Mouse (Mus musculus): Measurements from ENCODE around the gene Tmem74b. TPM values are rescaled to one million over a fixed set of nuclear protein-coding genes. Genes with fewer than 3 reads are reported as not detected.

The Tmem74b gene
- polyA plus RNA-seq (2012; ENCODE audit: low replicate concordance) = not detected in 2 replicates

GRCm38 (mm10) chr2:151701231-151702145 lies at the start of gene Tmem74b:
Gene Tmem74b (plus strand): TSS chr2:151702008.

GRCm38 (mm10) chr2:151668433-151668832 lies 33.4 kb upstream of the Tmem74b start, which contains the start of gene Rad21l:
Gene Rad21l (minus strand): TSS chr2:151668533.

GRCm38 (mm10) chr2:151743845-151744244 lies 42.0 kb downstream of the Tmem74b start, which contains the start of gene Psmf1:
Gene Psmf1 (minus strand): TSS chr2:151744186.

Other genes with a start within 250 kb of the Tmem74b start
- gene 4921509C19Rik, start 225.9 kb upstream of the Tmem74b start, polyA plus RNA-seq (2012; ENCODE audit: low replicate concordance) = not detected in 2 replicates
- gene Nsfl1c, start 207.8 kb upstream of the Tmem74b start, polyA plus RNA-seq (2012; ENCODE audit: low replicate concordance) = 68.4 and 83.8 TPM in 2 replicates
- gene Fkbp1a, start 159.5 kb upstream of the Tmem74b start, polyA plus RNA-seq (2012; ENCODE audit: low replicate concordance) = 93.5 and 95.8 TPM in 2 replicates
- gene Sdcbp2, start 129.4 kb upstream of the Tmem74b start, polyA plus RNA-seq (2012; ENCODE audit: low replicate concordance) = 2.4 and 3.6 TPM in 2 replicates
- gene Snph, start 69.4 kb upstream of the Tmem74b start, polyA plus RNA-seq (2012; ENCODE audit: low replicate concordance) = 0.03 and 0.09 TPM in 2 replicates
- not detected in 2 replicates for gene Rad21l, start 33.5 kb upstream of the Tmem74b start, polyA plus RNA-seq (2012; ENCODE audit: low replicate concordance)
- gene Psmf1, start 42.2 kb downstream of the Tmem74b start, polyA plus RNA-seq (2012; ENCODE audit: low replicate concordance) = 5.6 and 54.2 TPM in 2 replicates
- gene Rspo4, start 140.9 kb downstream of the Tmem74b start, polyA plus RNA-seq (2012; ENCODE audit: low replicate concordance) = not detected in 2 replicates
- not detected in 2 replicates for gene Angpt4, start 209.2 kb downstream of the Tmem74b start, polyA plus RNA-seq (2012; ENCODE audit: low replicate concordance)

All from hematopoietic multipotent progenitor cell, adult 10-12 weeks (in vitro differentiated cells).